Mouse (Mus musculus): ENCODE measurements around the gene Plin2. TPM values are rescaled to one million over a fixed set of nuclear protein-coding genes. Genes with fewer than 3 reads are reported as not detected.
"Not testable (repeated sequence)": the region's sequence is repeated elsewhere in the genome, so short reads cannot be mapped to it uniquely, and the experiment has no call there.

The Plin2 gene
- polyA plus RNA-seq, 1 experiment from 2014 or later, result 53.4 TPM

- Histone ChIP-seq H3K36me3 (no peaks in the 10 kb centered on the region), H3K4me2 (no peak overlapping the region), H3K4me1 (replicated peaks) (no peaks in the 10 kb centered on the region), H3K9ac (no peak overlapping the region), H3K4me3 (no peak overlapping the region), H3K27me3 (no peaks in the 10 kb centered on the region), H3K27ac (no peak overlapping the region), H3K9me3 (no peaks in the 10 kb centered on the region)
- no peak for ATAC-seq (ENCODE audit: low FRiP score)
- WGBS, result 93% methylated on average over 2 of the region's 2 CpGs
Measured at GRCm38 (mm10) chr4:86679686-86680085, 9.8 kb upstream of the Plin2 start.

- no peaks in the 10 kb centered on the region for H3K27me3 ChIP-seq
- no peak for ATAC-seq (ENCODE audit: low FRiP score)
- H3K4me1 ChIP-seq (replicated peaks), result no peaks in the 10 kb centered on the region
- no peaks in the 10 kb centered on the region for H3K9me3 ChIP-seq
- no peak overlapping the region for H3K27ac ChIP-seq
- H3K36me3 ChIP-seq, result no peaks in the 10 kb centered on the region
- H3K4me3 ChIP-seq, result no peak overlapping the region
- H3K4me2 ChIP-seq, result no peak overlapping the region
- H3K9ac ChIP-seq, result no peak overlapping the region
Measured at GRCm38 (mm10) chr4:86676756-86677155, 6.9 kb upstream of the Plin2 start.

- not testable (repeated sequence) for H3K4me2 ChIP-seq; H3K9ac ChIP-seq; H3K4me1 ChIP-seq (replicated peaks); H3K27ac ChIP-seq; H3K27me3 ChIP-seq; ATAC-seq (ENCODE audit: low FRiP score); H3K9me3 ChIP-seq; H3K36me3 ChIP-seq; H3K4me3 ChIP-seq
Measured at GRCm38 (mm10) chr4:86674739-86675138, 4.9 kb upstream of the Plin2 start.

GRCm38 (mm10) chr4:86674150-86674549, 4.3 kb upstream of the Plin2 start:
- H3K27me3 ChIP-seq; H3K4me3 ChIP-seq; H3K9me3 ChIP-seq; ATAC-seq (ENCODE audit: low FRiP score); H3K4me1 ChIP-seq (replicated peaks); H3K27ac ChIP-seq; H3K4me2 ChIP-seq; H3K9ac ChIP-seq; H3K36me3 ChIP-seq: not testable (repeated sequence)

GRCm38 (mm10) chr4:86672450-86672849, 2.6 kb upstream of the Plin2 start:
- H3K4me2 ChIP-seq, result no peak overlapping the region
- no peaks in the 10 kb centered on the region for H3K27me3 ChIP-seq
- H3K4me3 ChIP-seq, result no peak overlapping the region
- peaks cover 15% of the 10 kb centered on the region for H3K4me1 ChIP-seq (replicated peaks)
- peaks cover 4% of the 10 kb centered on the region; the same call in 1 of the 2 replicates for H3K36me3 ChIP-seq
- no peaks in the 10 kb centered on the region for H3K9me3 ChIP-seq
- H3K27ac ChIP-seq, result no peak overlapping the region
- H3K9ac ChIP-seq, result no peak overlapping the region
- no peak for ATAC-seq (ENCODE audit: low FRiP score)
- 79% methylated on average over 7 of the region's 7 CpGs for WGBS

GRCm38 (mm10) chr4:86671803-86672202, 1.9 kb upstream of the Plin2 start:
- no peak overlapping the region for H3K9ac ChIP-seq
- no peak for ATAC-seq (ENCODE audit: low FRiP score)
- no peaks in the 10 kb centered on the region for H3K9me3 ChIP-seq
- H3K4me1 ChIP-seq (replicated peaks), result peaks cover 15% of the 10 kb centered on the region
- no peak overlapping the region for H3K4me3 ChIP-seq
- 52% methylated on average over 3 of the region's 3 CpGs for WGBS
- H3K4me2 ChIP-seq, result no peak overlapping the region
- H3K27me3 ChIP-seq, result no peaks in the 10 kb centered on the region
- no peak overlapping the region for H3K27ac ChIP-seq
- peaks cover 4% of the 10 kb centered on the region; the same call in 1 of the 2 replicates for H3K36me3 ChIP-seq

- Histone ChIP-seq H3K27ac (no peak overlapping the region), H3K4me2 (no peak overlapping the region), H3K36me3 (peaks cover 4% of the 10 kb centered on the region; the same call in 1 of the 2 replicates), H3K27me3 (no peaks in the 10 kb centered on the region), H3K4me3 (no peak overlapping the region), H3K9ac (no peak overlapping the region), H3K9me3 (no peaks in the 10 kb centered on the region), H3K4me1 (replicated peaks) (peaks cover 15% of the 10 kb centered on the region)
- ATAC-seq (ENCODE audit: low FRiP score), result no peak
- WGBS, result 83% methylated on average over 8 of the region's 8 CpGs
Measured at GRCm38 (mm10) chr4:86670582-86671306, 884 bp upstream of the Plin2 start.

- Histone ChIP-seq H3K27ac (0 out of 2 replicates have a peak overlapping the region, but pooled peaks have one; percentile 19), H3K4me1 (replicated peaks) (peaks cover 15% of the 10 kb centered on the region), H3K4me2 (peak overlapping the region; percentile 70), H3K9ac (peak overlapping the region; percentile 75), H3K4me3 (peak overlapping the region; percentile 59), H3K36me3 (peaks cover 17% of the 10 kb centered on the region)
- H3K9me3 ChIP-seq, H3K27me3 ChIP-seq: not testable (repeated sequence)
- WGBS, result 19% methylated on average over 6 of the region's 6 CpGs
- peak; percentile 74 for ATAC-seq (ENCODE audit: low FRiP score)
Measured at GRCm38 (mm10) chr4:86669241-86669753, 563 bp downstream of the Plin2 start.

GRCm38 (mm10) chr4:86668290-86669000, 1.4 kb downstream of the Plin2 start:
- Histone ChIP-seq H3K4me3 (peak overlapping the region; percentile 59; the same call in 1 of the 2 replicates), H3K4me2 (peak overlapping the region; percentile 70)
- 95% methylated on average over 14 of the region's 14 CpGs for WGBS

GRCm38 (mm10) chr4:86665596-86665995, 4.3 kb downstream of the Plin2 start:
- ATAC-seq (ENCODE audit: low FRiP score), result no peak
- no peak overlapping the region for H3K9ac ChIP-seq
- WGBS, result 82% methylated on average over 3 of the region's 3 CpGs
- H3K36me3 ChIP-seq, result peaks cover 33% of the 10 kb centered on the region
- no peak overlapping the region for H3K27ac ChIP-seq
- no peaks in the 10 kb centered on the region for H3K27me3 ChIP-seq
- H3K4me2 ChIP-seq, result no peak overlapping the region
- H3K4me3 ChIP-seq, result no peak overlapping the region
- H3K4me1 ChIP-seq (replicated peaks), result peaks cover 15% of the 10 kb centered on the region
- no peaks in the 10 kb centered on the region for H3K9me3 ChIP-seq

More at GRCm38 (mm10) chr4:86668290-86669000, 1.4 kb downstream of the Plin2 start:
- Histone ChIP-seq H3K27ac (no peak overlapping the region), H3K9me3 (no peaks in the 10 kb centered on the region), H3K4me1 (replicated peaks) (peaks cover 15% of the 10 kb centered on the region), H3K27me3 (no peaks in the 10 kb centered on the region), H3K36me3 (peaks cover 22% of the 10 kb centered on the region), H3K9ac (peak overlapping the region; percentile 49; the same call in 1 of the 2 replicates)
- no peak for ATAC-seq (ENCODE audit: low FRiP score)

- no peaks in the 10 kb centered on the region for H3K9me3 ChIP-seq
- no peak overlapping the region for H3K27ac ChIP-seq
- no peak overlapping the region for H3K9ac ChIP-seq
- peaks cover 6% of the 10 kb centered on the region for H3K4me1 ChIP-seq (replicated peaks)
- 80% methylated on average over 4 of the region's 4 CpGs for WGBS
- no peak overlapping the region for H3K4me3 ChIP-seq
- H3K27me3 ChIP-seq, result no peaks in the 10 kb centered on the region
- ATAC-seq (ENCODE audit: low FRiP score), result no peak
- peaks cover 50% of the 10 kb centered on the region for H3K36me3 ChIP-seq
- no peak overlapping the region for H3K4me2 ChIP-seq
Measured at GRCm38 (mm10) chr4:86663919-86664318, 5.9 kb downstream of the Plin2 start.

- Histone ChIP-seq H3K4me1 (replicated peaks) (no peaks in the 10 kb centered on the region), H3K27me3 (no peaks in the 10 kb centered on the region), H3K4me2 (no peak overlapping the region), H3K4me3 (no peak overlapping the region), H3K9ac (no peak overlapping the region), H3K9me3 (no peaks in the 10 kb centered on the region), H3K36me3 (peaks cover 60% of the 10 kb centered on the region), H3K27ac (no peak overlapping the region)
- 97% methylated on average over 12 of the region's 12 CpGs for WGBS
- no peak for ATAC-seq (ENCODE audit: low FRiP score)
Measured at GRCm38 (mm10) chr4:86657176-86657575, 12.7 kb downstream of the Plin2 start.

Data from hindbrain, embryonic 13.5 days (tissue).